Mouse (Mus musculus) thymus, adult 2 months (tissue): ENCODE measurements around the gene Gtf3c5.

Experiments used
- CTCF ChIP-seq: fragments of 200-500 bp; IDR thresholded peaks from 2 replicates; pipeline ENCODE4 v1.5.1; 2012; ENCODE audit warnings: mild to moderate bottlenecking, control low read depth, low read length, moderate library complexity, borderline replicate concordance; ENCODE audit not compliant: control insufficient read depth, poor library complexity, insufficient read depth; ENCODE audit errors: extremely low read depth
- POLR2A ChIP-seq: fragments of 200-500 bp; IDR thresholded peaks from 2 replicates; pipeline ENCODE4 v1.6.1; 2012; ENCODE audit warnings: mild to moderate bottlenecking, low read length, control low read depth, moderate library complexity; ENCODE audit not compliant: control insufficient read depth, poor library complexity, insufficient read depth; ENCODE audit errors: extremely low read depth

GRCm38 (mm10) chr2:28597733-28598547 lies 14.4 kb upstream of the Gtf3c5 start:
- TF ChIP-seq POLR2A (no peak), CTCF (no peak)
